Mouse (Mus musculus) stomach, embryonic 14.5 days (tissue): ENCODE results near the gene Aldoc. TPM values are rescaled to one million over a fixed set of nuclear protein-coding genes. Genes with fewer than 3 reads are reported as not detected.

ENCODE experiments used
- ATAC-seq: fragments of 200-750 bp; cut with Nextera tagmentation; 2 replicates; pipeline ENCODE4 v1.8.0; 2017; ENCODE audit warnings: low read depth, moderate TSS enrichment; ENCODE audit not compliant: insufficient number of reproducible peaks, insufficient read depth, low FRiP score
- H3K27ac ChIP-seq: fragments of 300-500 bp; sonication (generic); 2 replicates; pipeline ENCODE4 v1.5.1; 2014; ENCODE audit warnings: mild to moderate bottlenecking, low read length, moderate library complexity, mixed read lengths
- H3K27me3 ChIP-seq: fragments of 300-500 bp; sonication (generic); 2 replicates; pipeline ENCODE4 v1.6.1; 2014; ENCODE audit warnings: low read length, control low read depth, mixed read lengths; ENCODE audit not compliant: control insufficient read depth, insufficient read depth
- H3K36me3 ChIP-seq: fragments of 300-500 bp; sonication (generic); 2 replicates; pipeline ENCODE4 v1.6.1; 2014; ENCODE audit warnings: mild to moderate bottlenecking, control low read depth, low read length, moderate library complexity, mixed read lengths; ENCODE audit not compliant: control insufficient read depth, insufficient read depth
- H3K4me1 ChIP-seq: fragments of 300-500 bp; sonication (generic); 2 replicates; pipeline ENCODE4 v1.6.1; 2014; ENCODE audit warnings: low read length, control low read depth, mixed read lengths; ENCODE audit not compliant: control insufficient read depth, insufficient read depth
- H3K4me2 ChIP-seq: fragments of 300-500 bp; sonication (generic); replicated peaks from 2 replicates; pipeline ENCODE4 v1.6.1; 2014; ENCODE audit warnings: low read depth, low read length, control low read depth
- H3K4me3 ChIP-seq: fragments of 300-500 bp; sonication (generic); 2 replicates; pipeline ENCODE4 v1.5.1; 2014; ENCODE audit warnings: low read depth, low read length, control low read depth
- H3K9ac ChIP-seq: fragments of 300-500 bp; sonication (generic); replicated peaks from 2 replicates; pipeline ENCODE4 v1.6.1; 2014; ENCODE audit warnings: low read depth, mild to moderate bottlenecking, control low read depth, low read length, moderate library complexity, mixed read lengths
- H3K9me3 ChIP-seq: fragments of 300-500 bp; sonication (generic); 2 replicates; pipeline ENCODE4 v1.6.1; 2016; ENCODE audit warnings: low read depth, low read length, control low read depth; ENCODE audit not compliant: control insufficient read depth
- WGBS: fragments of 180-500 bp; shearing (Covaris S2); extraction: QIAGEN DNeasy Blood & Tissue Kit; methylation state at CpG from one replicate; pipeline ENCODE4 v1.1.7; 2014; 5-methylcytosine and 5-hydroxymethylcytosine counted together
- polyA plus RNA-seq: library from polyadenylated mRNA; unstranded; fragments of >200 nt; fragmentation: Nextera tagmentation; extraction: Ambion mirVana; gene quantifications from 2 replicates; pipeline ENCODE4 v1.2.1, GENCODE M21; 2014

Gene Aldoc
- polyA plus RNA-seq, 1 experiment from 2014 or later = 18.8 TPM

GRCm38 (mm10) chr11:78347908-78348307 is 25.1 kb downstream of the Aldoc start:
- Histone ChIP-seq H3K4me1 (peaks cover 26% of the 10 kb centered on the region), H3K36me3 (peaks cover 10% of the 10 kb centered on the region), H3K27me3 (no peaks in the 10 kb centered on the region), H3K4me3 (no peak overlapping the region), H3K9me3 (no peaks in the 10 kb centered on the region), H3K4me2 (no peak overlapping the region), H3K27ac (no peak overlapping the region), H3K9ac (no peak overlapping the region)
- 70% methylated on average over 9 of the region's 9 CpGs for WGBS
- no peak for ATAC-seq

- ATAC-seq = no peak
- no peaks in the 10 kb centered on the region for H3K9me3 ChIP-seq
- no peak overlapping the region for H3K27ac ChIP-seq
- H3K27me3 ChIP-seq = no peaks in the 10 kb centered on the region
- no peak overlapping the region for H3K4me3 ChIP-seq
- peaks cover 10% of the 10 kb centered on the region for H3K36me3 ChIP-seq
- 39% methylated on average over 7 of the region's 7 CpGs for WGBS
- no peak overlapping the region for H3K9ac ChIP-seq
- H3K4me2 ChIP-seq = no peak overlapping the region
- peaks cover 26% of the 10 kb centered on the region for H3K4me1 ChIP-seq
Observed at GRCm38 (mm10) chr11:78348474-78348873, 25.7 kb downstream of the Aldoc start.

GRCm38 (mm10) chr11:78349441-78350358 is 26.9 kb downstream of the Aldoc start:
- Histone ChIP-seq H3K4me2 (no peak overlapping the region), H3K27ac (no peak overlapping the region), H3K9me3 (no peaks in the 10 kb centered on the region), H3K27me3 (no peaks in the 10 kb centered on the region), H3K36me3 (peaks cover 10% of the 10 kb centered on the region), H3K4me3 (no peak overlapping the region), H3K4me1 (peaks cover 18% of the 10 kb centered on the region), H3K9ac (no peak overlapping the region)
- 65% methylated on average over 4 of the region's 4 CpGs for WGBS
- ATAC-seq = no peak

- Histone ChIP-seq H3K9me3 (no peaks in the 10 kb centered on the region), H3K27me3 (no peaks in the 10 kb centered on the region), H3K27ac (no peak overlapping the region), H3K4me1 (peaks cover 6% of the 10 kb centered on the region; the same call in 1 of the 2 replicates), H3K4me2 (no peak overlapping the region), H3K4me3 (no peak overlapping the region), H3K36me3 (peaks cover 8% of the 10 kb centered on the region), H3K9ac (no peak overlapping the region)
- 70% methylated on average over 1 of the region's 1 CpGs for WGBS
- ATAC-seq = no peak
Observed at GRCm38 (mm10) chr11:78353081-78353480, 30.3 kb downstream of the Aldoc start.

GRCm38 (mm10) chr11:78354905-78355304 is 32.1 kb downstream of the Aldoc start:
- no peaks in the 10 kb centered on the region for H3K27me3 ChIP-seq
- no peak overlapping the region for H3K4me2 ChIP-seq
- no peak overlapping the region for H3K9ac ChIP-seq
- no peak overlapping the region for H3K27ac ChIP-seq
- ATAC-seq = no peak
- H3K9me3 ChIP-seq = no peaks in the 10 kb centered on the region
- H3K4me1 ChIP-seq = peaks cover 1% of the 10 kb centered on the region; the same call in 1 of the 2 replicates
- no peaks in the 10 kb centered on the region for H3K36me3 ChIP-seq
- 85% methylated on average over 6 of the region's 6 CpGs for WGBS
- H3K4me3 ChIP-seq = no peak overlapping the region

GRCm38 (mm10) chr11:78355471-78356238 is 32.9 kb downstream of the Aldoc start:
- H3K4me1 ChIP-seq = no peaks in the 10 kb centered on the region
- H3K9ac ChIP-seq = no peak overlapping the region
- no peaks in the 10 kb centered on the region for H3K36me3 ChIP-seq
- no peak overlapping the region for H3K4me2 ChIP-seq
- no peaks in the 10 kb centered on the region for H3K27me3 ChIP-seq
- WGBS = 37% methylated on average over 4 of the region's 4 CpGs
- H3K27ac ChIP-seq = no peak overlapping the region
- ATAC-seq = no peak
- H3K9me3 ChIP-seq = no peaks in the 10 kb centered on the region
- H3K4me3 ChIP-seq = no peak overlapping the region

GRCm38 (mm10) chr11:78358330-78359007 is 35.7 kb downstream of the Aldoc start:
- Histone ChIP-seq H3K36me3 (no peaks in the 10 kb centered on the region), H3K4me1 (no peaks in the 10 kb centered on the region), H3K4me3 (no peak overlapping the region), H3K27ac (no peak overlapping the region), H3K9me3 (no peaks in the 10 kb centered on the region), H3K9ac (no peak overlapping the region), H3K4me2 (no peak overlapping the region), H3K27me3 (no peaks in the 10 kb centered on the region)
- ATAC-seq = no peak
- 15% methylated on average over 22 of the region's 22 CpGs for WGBS

GRCm38 (mm10) chr11:78360125-78360788 is 37.5 kb downstream of the Aldoc start:
- ATAC-seq = peak; percentile 79; the same call in 1 of the 2 replicates
- Histone ChIP-seq H3K36me3 (no peaks in the 10 kb centered on the region), H3K9me3 (no peaks in the 10 kb centered on the region), H3K27me3 (no peaks in the 10 kb centered on the region), H3K27ac (no peak overlapping the region), H3K4me3 (peak overlapping the region; percentile 30), H3K4me2 (peak overlapping the region; percentile 44), H3K9ac (no peak overlapping the region), H3K4me1 (no peaks in the 10 kb centered on the region)
- WGBS = 9% methylated on average over 13 of the region's 13 CpGs
